Mouse (Mus musculus) right cerebral cortex, postnatal 4 days (tissue): ENCODE results near the gene Akap13.

Experiments
- DNase-seq: peaks from one replicate; pipeline ENCODE4 v3.0.0-alpha.2; 2022

Akap13 gene

DNA sequence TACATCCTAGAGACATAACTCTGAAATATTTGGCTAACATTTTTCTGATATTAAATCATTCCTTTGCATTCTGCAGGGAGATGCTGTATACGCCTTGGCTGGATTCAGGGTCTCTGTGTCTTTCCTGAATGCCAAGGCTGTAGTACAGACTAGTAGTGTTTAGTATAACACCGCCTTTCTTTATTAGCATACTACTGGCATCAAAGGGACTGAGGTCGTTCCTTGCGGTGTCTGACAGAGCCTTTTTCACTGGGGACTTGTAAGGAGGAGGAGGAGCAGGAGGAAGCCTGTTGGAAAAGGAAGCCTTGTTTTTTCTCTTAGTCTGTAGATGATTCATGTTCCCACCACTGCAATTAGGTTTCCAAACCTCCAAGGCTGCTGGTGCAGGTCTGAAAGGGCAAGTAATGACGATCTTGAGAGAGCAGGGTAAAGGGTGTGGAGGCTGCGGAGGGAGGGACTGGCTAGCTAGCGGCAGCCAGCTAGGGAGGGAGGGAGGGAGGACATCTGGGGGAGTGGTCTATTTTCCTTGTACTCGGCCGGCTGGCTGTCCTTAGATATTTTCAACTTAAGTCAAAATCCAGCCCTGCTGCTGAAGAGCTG is 186.9 kb downstream of the Akap13 start:
- peak; percentile 33 for DNase-seq

DNA sequence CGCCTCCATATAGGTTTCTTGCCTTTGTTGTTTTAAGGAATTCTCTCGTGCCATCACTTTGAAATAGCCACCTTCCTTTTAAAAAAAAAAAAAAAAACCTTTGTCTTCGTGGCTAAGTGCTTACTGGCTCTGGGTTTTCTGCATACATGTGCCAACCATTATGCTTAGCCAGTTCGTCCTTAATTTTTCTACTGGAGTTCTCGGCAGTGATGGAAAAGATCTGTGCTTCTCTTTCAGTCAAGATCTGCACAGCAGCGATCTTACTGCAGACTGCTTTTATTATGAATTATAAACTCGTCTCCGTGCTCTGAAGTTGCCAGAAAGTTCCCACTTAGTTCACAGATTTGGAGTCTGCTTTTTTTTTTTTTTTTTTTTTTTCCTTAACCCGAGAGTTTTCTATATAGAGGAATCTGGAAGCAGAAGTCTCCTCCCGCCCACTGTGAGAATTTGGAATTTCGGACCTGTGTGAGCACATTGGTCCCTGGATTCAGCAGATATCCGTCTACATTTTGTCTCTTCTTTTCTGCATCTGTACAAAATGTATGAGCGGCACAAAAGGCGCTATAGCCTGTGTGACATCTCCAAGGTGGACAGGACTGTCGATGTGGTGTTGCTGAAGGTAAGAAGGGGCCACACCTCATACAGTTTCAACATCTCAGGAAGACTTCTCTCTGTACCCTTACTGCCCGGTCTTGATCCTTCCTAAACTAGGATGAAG is 187.7 kb downstream of the Akap13 start:
- no peak for DNase-seq

DNA sequence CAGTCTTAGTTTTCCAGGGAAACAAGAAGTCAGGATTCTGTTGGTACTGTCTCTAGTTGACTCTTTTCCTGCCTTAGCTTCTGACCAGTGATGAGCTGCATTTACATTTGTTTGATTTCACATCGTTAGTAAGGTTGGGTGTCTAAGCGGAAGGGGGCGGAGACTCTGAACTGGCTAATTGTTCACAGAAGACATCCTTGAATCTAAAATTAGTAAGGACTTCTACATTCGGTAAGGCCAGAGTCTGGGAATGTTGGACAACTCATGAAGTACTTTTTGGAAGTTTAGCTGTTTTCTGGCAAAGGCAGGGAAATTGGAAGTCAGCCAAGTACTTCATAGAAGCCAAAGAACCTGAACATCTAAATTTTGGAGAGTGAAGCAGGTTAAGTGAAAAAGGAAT is 188.7 kb downstream of the Akap13 start:
- DNase-seq: no peak

DNA sequence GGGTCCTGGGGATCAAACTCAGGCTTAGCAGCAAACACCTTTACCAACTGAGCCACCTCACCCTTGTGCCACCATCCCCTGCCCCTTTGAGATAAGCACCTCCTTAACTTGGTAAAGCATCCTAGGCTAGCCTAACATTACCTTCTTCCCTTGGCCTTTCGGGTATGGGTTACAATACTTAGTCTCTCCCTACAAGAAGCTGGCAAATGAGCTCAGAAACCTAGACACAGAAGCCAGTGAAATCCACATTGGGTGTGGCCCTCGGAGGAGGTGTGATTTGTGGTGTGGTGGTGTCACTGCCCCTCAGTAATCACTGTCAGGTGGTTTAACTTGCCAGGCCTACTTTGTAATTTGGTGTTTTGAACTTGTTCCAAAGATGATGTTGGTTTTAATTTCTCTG is 189.3 kb downstream of the Akap13 start:
- no peak for DNase-seq

DNA sequence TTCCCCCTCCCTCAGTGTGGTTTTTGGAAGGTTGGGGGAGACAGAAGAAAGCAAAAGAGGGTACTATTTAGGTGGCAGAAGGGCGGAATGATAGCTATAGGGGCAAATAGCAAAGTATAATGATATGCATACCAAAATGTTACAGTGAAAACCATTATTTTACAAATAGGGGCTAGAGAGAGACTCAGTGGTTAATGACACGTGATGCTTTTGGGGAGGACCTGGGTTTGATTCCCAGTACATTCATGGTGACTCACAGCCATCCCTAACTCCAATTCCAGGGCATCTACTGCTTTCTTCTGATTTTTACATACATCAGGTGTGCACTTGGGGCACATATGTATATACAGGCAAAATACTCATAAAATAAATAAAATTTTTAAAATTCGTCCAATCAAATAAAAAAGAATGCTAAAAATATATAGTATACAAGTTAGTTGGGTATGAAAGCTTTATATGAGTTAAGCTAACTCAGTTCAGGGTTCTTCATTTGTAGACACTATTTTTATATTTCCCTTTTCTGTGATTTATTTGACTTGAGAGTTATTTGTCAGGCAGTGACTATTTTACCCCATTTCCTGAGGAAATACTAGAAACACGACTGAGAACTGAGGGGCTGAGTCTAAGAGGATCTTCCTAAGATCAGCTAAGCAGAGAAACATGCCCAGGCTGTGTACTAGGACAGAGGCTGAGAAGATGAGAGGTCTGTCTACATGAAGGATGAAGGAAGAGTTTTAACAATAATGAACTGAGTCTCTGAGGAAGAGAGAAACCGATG is 190.0 kb downstream of the Akap13 start:
- DNase-seq: no peak

DNA sequence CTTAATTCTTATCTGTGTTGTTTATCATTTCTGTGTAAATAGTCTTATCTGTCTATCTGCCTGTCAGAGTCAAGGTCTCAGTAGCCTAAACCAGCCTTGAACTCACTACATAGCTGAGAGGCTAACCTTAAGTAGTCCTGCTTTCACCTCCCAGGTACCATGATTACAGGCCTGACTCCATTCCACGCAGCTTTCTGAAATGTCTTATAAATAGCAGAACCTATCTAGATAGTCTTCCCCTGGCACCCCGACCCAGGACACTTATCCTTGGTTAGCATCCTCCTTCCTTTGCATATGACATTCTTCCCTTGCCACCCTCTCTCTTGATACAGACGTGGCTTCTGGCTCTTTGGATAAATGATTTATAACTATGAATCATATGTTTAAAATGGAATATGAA is 192.7 kb downstream of the Akap13 start:
- no peak for DNase-seq

DNA sequence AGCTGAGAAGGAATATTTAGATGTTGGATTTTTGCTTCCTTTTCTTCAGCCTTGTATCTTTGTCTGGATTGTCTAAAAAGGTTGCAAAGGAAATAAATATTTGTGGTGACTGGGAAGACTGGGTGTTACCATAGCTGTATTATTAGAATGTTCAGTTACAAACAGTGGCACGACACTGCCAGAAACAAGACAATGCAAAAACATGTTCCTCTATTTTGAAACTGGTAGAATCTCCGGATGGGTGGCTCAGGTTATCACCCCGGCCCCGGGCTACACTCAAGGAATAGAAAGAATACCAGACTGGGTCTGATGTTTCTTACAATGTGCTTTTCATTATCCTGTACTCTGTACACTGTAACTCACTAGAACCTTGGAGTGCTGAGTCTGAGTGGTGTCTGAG is 193.6 kb downstream of the Akap13 start:
- no peak for DNase-seq

DNA sequence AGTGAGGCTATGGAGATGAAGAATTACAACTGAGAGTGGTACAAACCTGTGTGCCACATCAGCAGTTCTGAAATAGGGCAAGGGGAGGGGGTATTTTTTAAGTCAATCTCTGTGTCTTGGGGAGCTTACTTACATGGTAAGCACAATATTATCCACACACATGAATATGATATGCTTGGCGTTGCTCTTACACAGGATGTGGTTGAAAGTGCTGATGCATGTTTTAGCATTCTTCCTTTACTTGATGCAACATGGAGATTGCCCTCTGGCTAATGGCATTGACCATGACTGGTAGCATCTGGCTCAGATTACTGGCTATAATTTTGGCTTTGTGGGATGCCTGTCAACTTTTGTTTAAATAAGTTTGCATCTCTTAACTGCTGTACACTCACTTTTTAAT is 194.6 kb downstream of the Akap13 start:
- DNase-seq: no peak

DNA sequence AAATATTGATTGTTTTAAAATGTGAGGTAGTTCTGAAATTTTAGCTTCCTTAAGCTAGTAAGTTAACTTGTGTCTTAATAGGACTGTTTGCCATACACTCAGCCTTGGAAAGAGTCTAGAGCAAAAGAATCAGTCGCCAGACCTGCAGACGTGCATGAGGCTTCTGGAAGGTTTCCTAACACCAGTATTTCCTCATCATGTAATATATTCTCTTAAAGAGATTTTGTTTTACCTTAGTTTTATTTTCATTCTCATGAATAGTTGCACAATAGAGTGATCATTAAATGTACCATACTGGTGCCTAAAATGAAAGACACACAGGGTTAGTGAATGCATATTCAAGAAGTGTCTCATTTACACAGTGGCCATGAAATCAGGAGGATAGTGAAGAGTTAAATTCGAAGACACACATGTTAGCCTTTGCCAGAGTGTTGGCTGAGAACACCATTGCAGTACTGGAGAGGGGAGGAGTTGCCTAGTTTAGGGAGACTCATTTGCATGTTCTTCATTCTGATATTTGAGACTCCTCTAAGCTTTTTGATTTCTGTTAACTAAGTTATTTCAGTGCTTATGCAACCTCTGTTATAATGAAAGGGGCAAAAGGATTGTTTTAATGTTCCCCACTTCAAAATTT is 198.5 kb downstream of the Akap13 start:
- no peak for DNase-seq

DNA sequence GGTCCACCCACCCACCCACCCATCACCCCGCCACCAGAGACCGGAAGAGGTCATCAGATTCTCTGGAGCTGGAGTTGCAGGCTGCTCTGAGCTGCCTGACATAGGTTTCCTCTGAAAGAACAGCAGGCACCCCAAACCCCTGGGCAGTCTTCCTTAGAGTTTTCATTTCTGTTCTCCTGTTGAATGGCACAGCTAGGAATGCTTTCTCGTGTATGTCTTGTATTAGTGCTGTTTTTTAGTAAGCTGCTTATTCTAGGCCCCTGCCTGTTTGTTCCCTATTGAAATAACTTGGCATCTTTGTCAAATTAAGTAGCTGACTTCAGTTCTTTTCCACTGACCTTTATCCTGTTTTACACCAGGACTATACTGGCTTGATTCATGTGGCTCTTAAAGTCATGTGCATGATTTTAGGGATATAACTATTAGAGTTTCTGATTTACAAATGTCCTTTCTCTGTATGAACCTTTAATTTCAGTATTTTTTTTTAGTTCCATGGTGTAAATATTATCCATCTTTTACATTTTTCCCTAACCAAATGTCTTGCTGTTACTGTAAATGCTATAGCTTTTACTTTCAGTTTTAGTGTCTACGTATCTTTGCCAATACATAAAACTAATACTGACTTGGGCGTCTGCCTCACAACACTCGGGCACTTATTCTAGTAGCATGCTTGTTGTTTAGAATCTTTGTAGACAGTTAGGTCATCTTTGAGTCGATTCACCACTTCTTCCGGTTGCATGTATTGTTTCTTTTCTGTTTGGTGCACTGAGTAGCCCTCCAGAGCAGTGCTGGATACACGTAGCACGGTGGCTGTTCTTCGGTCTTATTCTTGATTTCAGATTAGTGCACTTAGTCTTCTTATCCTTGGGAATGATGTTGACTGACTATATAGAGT is 200.1 kb downstream of the Akap13 start:
- no peak for DNase-seq

DNA sequence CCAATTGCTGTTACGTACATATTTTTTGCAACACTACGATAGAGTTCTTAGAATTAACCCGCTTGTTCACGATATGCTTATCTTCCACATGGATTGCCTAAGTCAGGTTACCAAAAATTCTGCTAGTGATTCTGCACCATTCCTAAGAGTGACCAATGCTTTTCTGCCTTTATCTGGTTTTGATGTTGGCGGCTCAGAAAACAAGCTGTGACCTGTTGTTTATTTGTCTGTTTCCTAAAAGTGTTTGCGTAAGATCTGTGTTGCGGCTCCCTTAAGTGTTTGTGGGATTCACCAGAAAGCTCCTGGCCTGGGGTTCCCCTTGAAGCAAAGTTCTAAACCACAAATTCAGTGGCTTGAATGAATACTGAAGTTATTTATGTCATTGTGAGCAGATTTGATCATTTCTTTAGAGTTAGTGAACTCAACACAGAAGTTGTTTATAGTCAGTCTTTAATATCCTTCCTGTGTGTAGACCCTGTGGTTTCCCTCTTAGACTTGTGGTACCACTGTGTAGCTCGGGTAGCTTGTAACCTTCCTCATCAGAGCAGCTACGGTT is 201.0 kb downstream of the Akap13 start:
- no peak for DNase-seq

DNA sequence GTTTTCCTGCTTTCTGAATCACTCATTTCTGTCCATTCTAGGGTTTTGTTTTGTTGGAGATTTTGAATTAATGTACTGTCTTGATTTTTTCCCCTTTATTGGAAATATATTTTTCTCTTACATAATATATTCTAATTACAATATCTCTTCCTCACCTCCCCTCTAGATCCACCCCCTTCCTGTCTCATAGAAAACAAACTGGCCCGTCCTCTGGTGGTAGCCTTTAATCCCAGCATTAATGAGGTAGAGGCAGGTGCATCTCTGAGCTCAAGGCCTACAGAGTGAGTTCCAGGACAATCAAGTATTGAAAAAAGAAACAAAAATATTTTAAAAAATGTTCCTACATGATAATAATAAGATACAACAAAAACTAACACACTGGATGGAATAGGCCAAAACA is 201.6 kb downstream of the Akap13 start:
- no peak for DNase-seq

DNA sequence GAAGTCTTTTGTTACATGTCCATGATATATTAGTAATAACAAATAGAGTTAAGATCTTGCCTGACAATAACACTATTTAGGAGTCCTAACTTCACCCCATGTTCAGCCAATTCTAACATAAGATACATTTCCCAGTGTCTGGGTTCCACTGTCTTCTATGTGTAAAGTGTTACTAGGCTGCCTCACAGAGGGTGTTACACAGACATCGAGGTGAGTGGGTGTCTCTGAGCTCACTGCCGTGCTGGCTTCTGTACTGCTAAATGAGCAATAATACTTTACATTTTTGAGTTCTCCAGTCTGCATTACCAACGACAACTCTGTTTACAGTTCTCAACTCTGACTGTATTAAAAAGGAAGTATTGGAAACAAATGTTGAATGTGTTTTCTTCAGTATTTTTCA is 209.1 kb downstream of the Akap13 start:
- DNase-seq: no peak

DNA sequence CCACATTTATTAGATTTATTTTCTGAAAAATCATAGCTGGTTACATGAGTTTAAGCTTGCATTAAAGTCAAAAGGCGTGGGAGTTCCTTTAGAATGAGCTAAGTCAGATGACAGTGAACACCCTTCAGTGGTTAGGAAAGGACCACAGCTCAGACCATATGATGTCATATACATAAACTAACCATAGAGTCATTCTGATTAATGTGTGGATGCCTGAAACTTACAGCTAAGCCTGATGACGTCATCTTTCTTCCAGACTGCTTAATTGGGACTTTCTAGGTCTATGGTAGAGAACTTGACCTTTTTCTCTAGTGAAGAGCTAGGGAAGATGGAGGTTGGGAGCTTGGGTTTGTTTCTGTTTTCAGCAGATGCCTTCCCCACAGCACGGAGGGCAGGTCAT is 211.6 kb downstream of the Akap13 start:
- no peak for DNase-seq

DNA sequence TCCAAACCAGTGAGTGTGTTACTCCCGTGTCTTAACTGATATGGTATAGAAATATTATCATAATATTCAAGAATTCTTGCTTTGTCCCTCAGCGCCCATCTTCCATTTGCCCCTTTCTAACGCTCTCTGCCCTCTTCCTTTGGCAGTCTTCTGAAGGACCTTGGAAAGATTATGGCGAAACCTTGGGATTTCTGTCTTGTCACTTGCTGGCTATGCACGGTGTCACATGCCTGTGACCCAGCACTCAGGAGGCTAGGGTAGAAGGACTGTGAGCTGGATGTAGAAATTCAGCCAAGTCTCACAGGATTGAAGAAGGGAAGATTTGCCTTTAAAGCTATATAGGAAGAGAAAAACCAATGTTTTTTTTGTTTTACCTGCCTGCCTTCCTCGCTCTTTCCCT is 212.2 kb downstream of the Akap13 start:
- DNase-seq: no peak

DNA sequence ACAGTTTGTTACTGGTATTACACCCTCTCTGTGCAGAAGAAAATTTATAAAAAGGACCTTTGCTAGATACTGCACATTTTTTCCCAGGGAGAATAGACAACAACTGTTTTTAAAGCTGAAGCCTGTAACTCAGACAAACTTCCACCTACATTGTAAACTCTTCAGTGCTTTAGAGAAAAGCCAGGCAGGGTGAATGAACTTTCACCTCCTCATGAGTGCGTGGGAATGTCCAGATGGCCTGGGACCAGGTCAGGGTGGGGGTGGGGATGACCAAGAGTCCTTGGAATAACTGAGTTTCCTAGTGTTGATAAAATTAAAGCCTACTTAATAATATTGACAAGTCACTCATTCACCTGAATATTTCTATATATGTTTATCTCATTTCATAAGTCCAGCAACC is 213.1 kb downstream of the Akap13 start:
- no peak for DNase-seq

DNA sequence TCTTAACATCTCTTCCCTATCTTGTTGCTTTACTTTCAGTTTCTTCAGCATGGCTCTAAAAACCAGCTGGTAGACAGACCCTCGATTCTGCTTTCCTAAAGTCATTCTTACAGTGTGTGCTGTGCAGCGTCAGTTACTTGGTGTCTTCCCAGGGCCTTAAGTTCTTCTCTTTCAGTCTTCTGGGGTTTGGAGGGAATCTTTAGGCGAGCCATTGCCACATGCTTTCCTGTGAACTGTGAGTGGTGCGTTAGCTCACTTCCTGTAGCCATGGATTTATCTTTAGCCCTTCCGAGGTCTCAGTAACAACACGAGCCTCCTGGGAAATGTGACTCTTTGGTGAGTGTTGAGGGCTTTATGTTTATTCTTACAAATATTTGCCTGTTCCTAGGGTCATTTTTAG is 214.1 kb downstream of the Akap13 start:
- no peak for DNase-seq

DNA sequence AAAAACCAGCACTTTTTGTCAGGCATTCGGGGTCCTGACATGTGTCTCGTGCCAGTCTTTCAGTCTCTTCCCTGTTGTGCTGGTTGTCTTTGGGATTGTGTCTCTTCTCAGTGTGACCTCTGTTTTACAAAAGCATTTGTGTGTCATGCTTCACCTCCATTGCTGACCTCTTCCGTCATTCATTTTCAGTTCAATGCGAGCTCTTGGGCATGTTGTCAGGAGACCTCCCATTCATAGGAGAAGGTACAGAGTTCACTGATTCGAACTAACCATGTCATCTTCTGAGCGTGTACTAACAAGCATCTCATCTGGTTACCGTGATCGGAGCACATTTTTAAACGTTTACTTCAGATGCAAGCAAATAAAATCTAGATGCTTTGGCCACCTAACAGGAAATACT is 224.3 kb downstream of the Akap13 start:
- no peak for DNase-seq

DNA sequence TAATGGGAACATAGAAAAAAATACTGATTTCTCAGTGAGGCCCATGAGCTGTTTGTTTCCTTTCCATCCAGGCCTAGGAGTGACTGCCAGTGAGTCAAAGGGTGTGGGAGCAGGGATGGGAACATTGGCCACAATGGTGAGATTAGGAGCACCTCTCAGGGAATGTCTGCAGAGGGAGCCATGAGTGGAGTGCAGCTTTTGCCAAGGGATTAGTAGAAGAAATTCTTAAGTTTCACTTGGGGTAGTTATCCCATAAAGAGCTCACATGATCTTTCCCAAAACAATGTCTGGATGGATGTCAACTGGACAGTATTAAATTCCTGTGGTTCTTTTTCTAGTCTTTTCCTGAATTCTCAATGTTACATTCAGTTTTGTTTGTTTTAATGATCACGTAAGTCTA is 227.6 kb downstream of the Akap13 start:
- no peak for DNase-seq

DNA sequence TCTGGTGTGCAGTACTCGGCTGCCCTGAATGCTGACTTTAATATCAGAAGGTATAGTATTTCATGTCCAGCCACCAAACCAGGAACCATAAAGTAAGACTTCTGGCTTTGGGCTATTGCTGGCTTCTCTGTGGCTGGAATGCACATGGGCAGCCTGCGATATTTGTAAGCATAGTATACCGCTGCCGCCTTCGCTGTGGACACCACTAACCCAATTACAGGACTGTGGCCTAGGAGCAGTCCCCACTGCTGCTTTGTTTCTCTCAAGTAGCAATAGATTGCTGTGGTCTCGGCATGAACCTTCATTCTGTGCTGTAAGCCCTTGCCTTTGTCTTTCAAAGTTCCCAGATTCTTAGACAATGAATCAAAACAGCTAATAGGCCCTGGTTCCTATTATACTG is 228.1 kb downstream of the Akap13 start:
- no peak for DNase-seq

DNA sequence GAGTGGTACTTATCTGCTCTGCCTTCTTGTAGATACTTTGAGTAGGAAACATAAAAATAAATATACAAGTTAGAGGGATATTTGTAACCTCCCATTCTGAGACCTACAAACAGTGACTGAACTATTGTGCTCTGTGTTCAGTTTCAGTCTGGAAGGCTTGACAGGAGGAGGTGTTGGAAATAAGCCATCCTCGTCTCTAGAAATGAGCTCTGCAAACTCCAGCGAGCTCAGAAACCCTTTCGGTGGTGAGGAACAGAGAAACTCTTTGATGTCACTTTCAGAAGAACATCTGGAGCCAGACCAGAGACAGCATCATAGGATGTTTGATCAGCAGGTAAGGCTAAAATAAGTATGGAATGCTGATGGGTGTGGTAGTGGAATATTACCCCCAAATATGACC is 229.6 kb downstream of the Akap13 start:
- no peak for DNase-seq

DNA sequence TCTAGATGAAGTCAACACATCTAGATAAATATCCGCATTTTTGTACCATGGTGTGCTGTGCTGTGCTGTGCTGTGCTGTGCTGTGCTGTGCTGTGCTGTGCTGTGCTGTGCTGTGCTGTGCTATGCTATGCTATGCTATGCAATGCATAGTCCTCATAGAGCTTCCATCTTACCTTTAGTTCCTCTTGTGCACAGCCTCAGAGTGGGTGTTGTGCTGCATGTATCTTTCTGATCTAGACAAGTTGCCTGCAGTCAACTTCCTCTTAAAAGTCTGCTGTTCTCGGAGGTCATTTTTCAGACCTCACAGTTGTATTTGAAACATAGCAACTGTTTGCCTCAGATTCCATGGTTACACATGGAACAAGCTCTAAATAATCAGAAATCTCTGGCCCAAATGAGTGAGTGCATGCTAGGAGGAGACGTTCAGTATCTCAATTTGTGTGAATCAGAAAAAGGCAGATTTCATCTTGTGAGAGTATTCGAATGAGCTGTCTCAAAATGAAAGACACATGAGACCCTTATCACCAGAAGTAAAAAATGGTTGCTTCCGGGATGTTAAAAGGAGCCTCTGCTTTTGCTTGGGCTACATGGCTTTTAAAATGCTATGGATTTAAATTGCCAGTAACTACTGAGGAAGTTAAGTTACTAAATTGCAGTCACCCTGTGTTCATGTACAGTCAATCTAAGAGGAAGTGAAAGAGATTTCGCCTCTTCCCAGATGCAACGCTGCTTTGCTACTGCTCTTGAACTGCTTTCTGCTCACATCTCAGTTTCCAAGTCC is 230.9 kb downstream of the Akap13 start:
- no peak for DNase-seq
